Mouse (Mus musculus): ENCODE measurements at regions not wholly inside any gene's neighbourhood (a gene's known extent, or its start where the extent isn't known, plus 50 kb on each side); places are given as distances from the start of the nearest gene placed in this dataset.

DNA sequence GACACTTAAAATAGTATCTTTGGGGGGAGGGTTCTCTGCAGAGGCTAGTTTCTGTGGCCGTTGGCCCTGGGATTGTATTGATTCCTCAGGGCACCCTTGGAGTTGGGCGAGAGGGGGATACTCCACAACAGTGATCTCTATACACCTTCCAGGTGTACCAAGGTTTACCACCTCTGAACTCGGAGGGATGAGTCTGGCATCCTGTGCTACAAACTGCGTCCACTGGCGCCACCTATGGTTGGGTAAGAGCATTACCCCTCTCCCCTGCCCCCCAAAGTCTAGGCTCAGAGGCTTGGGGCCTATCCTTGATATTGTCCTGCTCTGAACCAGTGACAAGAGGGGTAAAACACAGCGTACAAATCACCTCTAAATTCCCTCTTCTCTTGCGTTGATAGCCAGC, 62.2 kb downstream of the Gm17728 start:
- H3K4me1 ChIP-seq (ENCODE audit: control insufficient read depth, insufficient read depth, low read length): no peaks in the 10 kb centered on the region
- no peak overlapping the region for H3K4me3 ChIP-seq (ENCODE audit: low read depth, low read length)
- 74% methylated on average over 7 of the region's 7 CpGs for WGBS
- H3K4me2 ChIP-seq (ENCODE audit: low read depth): no peak overlapping the region
- no peak for ATAC-seq (ENCODE audit: insufficient read depth, low FRiP score, low TSS enrichment)
- no peaks in the 10 kb centered on the region for H3K27me3 ChIP-seq (ENCODE audit: control insufficient read depth, insufficient read depth, low read length)
- no peak for DNase-seq (ENCODE audit: low spot score)
- H3K9me3 ChIP-seq (ENCODE audit: control insufficient read depth, low read length): no peaks in the 10 kb centered on the region
- no peak overlapping the region for H3K9ac ChIP-seq (ENCODE audit: low read length)
- no peak overlapping the region for H3K27ac ChIP-seq (ENCODE audit: low read depth, low read length)
- H3K36me3 ChIP-seq (ENCODE audit: control insufficient read depth, insufficient read depth, low read length): no peaks in the 10 kb centered on the region

DNA sequence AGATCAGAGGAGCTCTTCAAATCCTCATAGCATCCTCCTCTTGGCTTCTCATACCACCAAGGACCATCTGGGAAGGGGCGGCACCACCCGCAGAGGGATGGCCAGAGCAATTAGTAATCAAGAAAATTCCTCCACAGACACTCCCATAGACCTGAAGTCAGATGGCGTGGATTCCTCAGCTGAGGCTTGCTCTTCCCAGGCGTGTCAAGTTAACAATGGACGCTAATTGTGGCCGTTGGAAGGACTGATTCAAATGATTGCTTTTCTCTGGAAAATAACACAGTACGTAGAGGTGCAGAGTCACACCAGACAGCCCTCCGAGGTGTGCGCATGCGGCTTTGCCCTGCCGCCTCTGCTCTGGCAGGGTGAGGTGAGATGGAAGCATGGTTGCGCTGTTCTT, 62.7 kb downstream of the Gm17728 start:
- Histone ChIP-seq H3K9me3 (ENCODE audit: control insufficient read depth, low read length) (no peaks in the 10 kb centered on the region), H3K4me3 (ENCODE audit: low read depth, low read length) (no peak overlapping the region), H3K36me3 (ENCODE audit: control insufficient read depth, insufficient read depth, low read length) (no peaks in the 10 kb centered on the region), H3K27ac (ENCODE audit: low read depth, low read length) (no peak overlapping the region), H3K4me2 (ENCODE audit: low read depth) (no peak overlapping the region), H3K27me3 (ENCODE audit: control insufficient read depth, insufficient read depth, low read length) (no peaks in the 10 kb centered on the region), H3K9ac (ENCODE audit: low read length) (no peak overlapping the region), H3K4me1 (ENCODE audit: control insufficient read depth, insufficient read depth, low read length) (no peaks in the 10 kb centered on the region)
- ATAC-seq (ENCODE audit: insufficient read depth, low FRiP score, low TSS enrichment): no peak
- WGBS: 68% methylated on average over 12 of the region's 12 CpGs
- DNase-seq (ENCODE audit: low spot score): no peak

DNA sequence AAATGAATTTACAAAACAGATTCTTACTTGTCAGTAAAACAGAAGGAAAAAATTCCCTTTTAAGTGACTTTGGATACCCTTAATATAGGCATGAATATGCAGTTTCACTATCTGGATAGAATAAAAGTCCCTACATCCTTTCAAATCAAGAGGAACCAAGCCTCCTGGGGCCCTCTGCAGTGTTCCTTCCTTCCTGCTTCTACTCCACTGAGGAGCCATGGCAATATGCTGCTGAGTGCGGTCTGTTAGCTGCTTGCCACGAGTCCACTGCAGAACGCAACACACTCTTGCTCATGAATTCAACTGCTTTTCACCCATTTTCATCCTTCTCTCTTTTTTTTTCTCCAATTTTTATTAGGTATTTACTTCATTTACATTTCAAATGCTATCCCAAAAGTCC, 107.5 kb downstream of the Gm17728 start:
- H3K27ac ChIP-seq (ENCODE audit: low read depth, low read length): no peak overlapping the region

DNA sequence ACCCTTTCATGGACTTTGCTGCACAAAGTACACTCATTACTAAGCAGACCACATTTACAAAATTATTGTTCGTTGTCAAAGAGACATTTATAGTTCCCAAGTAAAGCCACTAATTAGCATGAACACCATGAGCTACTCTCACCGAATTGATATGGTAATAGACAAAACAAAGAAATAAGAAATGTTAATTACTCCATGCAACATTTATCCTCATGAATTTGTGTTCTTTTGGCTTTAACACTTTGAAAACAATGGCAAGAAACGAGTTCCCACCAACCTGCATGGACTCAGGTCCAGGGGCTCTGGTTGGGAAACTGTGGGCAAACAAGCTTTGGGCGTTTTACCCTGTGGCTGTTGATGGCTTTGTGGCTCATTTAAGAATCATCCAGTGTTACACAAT, 114.2 kb downstream of the Gm17728 start:
- DNase-seq (ENCODE audit: low spot score) (no peak), ATAC-seq (ENCODE audit: insufficient read depth, low FRiP score, low TSS enrichment) (peak; percentile 41; the same call in 1 of the 2 replicates)
- no peak overlapping the region for H3K4me2 ChIP-seq (ENCODE audit: low read depth)
- H3K36me3 ChIP-seq (ENCODE audit: control insufficient read depth, insufficient read depth, low read length): no peaks in the 10 kb centered on the region
- no peak overlapping the region for H3K4me3 ChIP-seq (ENCODE audit: low read depth, low read length)
- H3K9me3 ChIP-seq (ENCODE audit: control insufficient read depth, low read length): no peaks in the 10 kb centered on the region
- H3K27me3 ChIP-seq (ENCODE audit: control insufficient read depth, insufficient read depth, low read length): no peaks in the 10 kb centered on the region
- no peaks in the 10 kb centered on the region for H3K4me1 ChIP-seq (ENCODE audit: control insufficient read depth, insufficient read depth, low read length)
- no peak overlapping the region for H3K9ac ChIP-seq (ENCODE audit: low read length)
- WGBS: 55% methylated on average over 4 of the region's 4 CpGs
- no peak overlapping the region for H3K27ac ChIP-seq (ENCODE audit: low read depth, low read length)

More for the DNA sequence above, 107.5 kb downstream of the Gm17728 start:
- DNase-seq (ENCODE audit: low spot score) (no peak), ATAC-seq (ENCODE audit: insufficient read depth, low FRiP score, low TSS enrichment) (no peak)
- H3K4me1 ChIP-seq (ENCODE audit: control insufficient read depth, insufficient read depth, low read length): no peaks in the 10 kb centered on the region
- no peak overlapping the region for H3K4me2 ChIP-seq (ENCODE audit: low read depth)
- no peak overlapping the region for H3K9ac ChIP-seq (ENCODE audit: low read length)
- WGBS: 75% methylated on average over 3 of the region's 3 CpGs
- no peaks in the 10 kb centered on the region for H3K27me3 ChIP-seq (ENCODE audit: control insufficient read depth, insufficient read depth, low read length)
- no peaks in the 10 kb centered on the region for H3K9me3 ChIP-seq (ENCODE audit: control insufficient read depth, low read length)
- no peak overlapping the region for H3K4me3 ChIP-seq (ENCODE audit: low read depth, low read length)
- H3K36me3 ChIP-seq (ENCODE audit: control insufficient read depth, insufficient read depth, low read length): no peaks in the 10 kb centered on the region

DNA sequence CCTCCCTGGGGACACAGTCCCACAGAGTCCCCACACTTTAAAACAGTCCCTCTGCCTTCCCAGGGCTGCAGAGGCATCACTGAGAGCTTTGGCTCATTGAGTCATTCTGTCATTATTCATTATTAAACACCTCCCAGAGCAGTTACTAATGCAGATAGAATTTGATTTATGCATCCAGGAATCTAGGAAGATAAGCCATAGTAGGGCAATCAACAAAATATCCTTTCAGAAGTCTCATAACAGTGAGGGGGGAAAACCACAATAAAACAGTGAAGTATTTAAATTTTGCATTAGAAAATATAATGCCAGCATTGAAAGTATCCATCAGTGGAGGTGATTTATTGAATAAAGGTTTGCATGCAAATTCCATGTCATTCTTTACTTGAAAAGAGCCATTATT, 116.5 kb downstream of the Gm17728 start:
- Histone ChIP-seq H3K27me3 (ENCODE audit: control insufficient read depth, insufficient read depth, low read length) (no peaks in the 10 kb centered on the region), H3K9me3 (ENCODE audit: control insufficient read depth, low read length) (no peaks in the 10 kb centered on the region), H3K4me1 (ENCODE audit: control insufficient read depth, insufficient read depth, low read length) (no peaks in the 10 kb centered on the region), H3K36me3 (ENCODE audit: control insufficient read depth, insufficient read depth, low read length) (no peaks in the 10 kb centered on the region), H3K4me2 (ENCODE audit: low read depth) (no peak overlapping the region), H3K4me3 (ENCODE audit: low read depth, low read length) (no peak overlapping the region), H3K27ac (ENCODE audit: low read depth, low read length) (no peak overlapping the region), H3K9ac (ENCODE audit: low read length) (no peak overlapping the region)
- ATAC-seq (ENCODE audit: insufficient read depth, low FRiP score, low TSS enrichment) (no peak), DNase-seq (ENCODE audit: low spot score) (no peak)

DNA sequence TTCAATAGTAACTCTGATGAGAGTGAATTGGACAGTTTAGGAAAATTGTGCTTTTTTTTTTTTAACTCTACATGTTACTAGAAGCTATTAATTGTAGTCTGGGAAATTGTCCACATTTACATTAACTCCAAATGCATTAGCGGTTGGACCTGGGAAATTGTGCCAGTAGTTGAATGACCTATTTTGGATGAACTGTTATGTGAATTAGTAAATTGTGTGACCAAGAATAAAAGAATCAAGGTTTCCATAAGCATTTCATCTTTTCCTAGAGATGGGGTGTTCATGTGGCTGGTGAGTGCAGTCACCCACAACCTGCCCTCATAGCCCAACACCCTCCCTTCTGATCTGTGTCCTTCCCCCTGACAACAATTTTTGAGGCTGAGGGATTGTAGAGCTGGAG, 118.3 kb downstream of the Gm17728 start:
- H3K9me3 ChIP-seq (ENCODE audit: control insufficient read depth, low read length): no peaks in the 10 kb centered on the region
- no peak overlapping the region for H3K27ac ChIP-seq (ENCODE audit: low read depth, low read length)
- H3K4me2 ChIP-seq (ENCODE audit: low read depth): no peak overlapping the region
- no peak for ATAC-seq (ENCODE audit: insufficient read depth, low FRiP score, low TSS enrichment)
- H3K27me3 ChIP-seq (ENCODE audit: control insufficient read depth, insufficient read depth, low read length): no peaks in the 10 kb centered on the region
- no peak overlapping the region for H3K4me3 ChIP-seq (ENCODE audit: low read depth, low read length)
- H3K9ac ChIP-seq (ENCODE audit: low read length): no peak overlapping the region
- 93% methylated on average over 1 of the region's 1 CpGs for WGBS
- no peaks in the 10 kb centered on the region for H3K4me1 ChIP-seq (ENCODE audit: control insufficient read depth, insufficient read depth, low read length)
- H3K36me3 ChIP-seq (ENCODE audit: control insufficient read depth, insufficient read depth, low read length): no peaks in the 10 kb centered on the region
- no peak for DNase-seq (ENCODE audit: low spot score)

DNA sequence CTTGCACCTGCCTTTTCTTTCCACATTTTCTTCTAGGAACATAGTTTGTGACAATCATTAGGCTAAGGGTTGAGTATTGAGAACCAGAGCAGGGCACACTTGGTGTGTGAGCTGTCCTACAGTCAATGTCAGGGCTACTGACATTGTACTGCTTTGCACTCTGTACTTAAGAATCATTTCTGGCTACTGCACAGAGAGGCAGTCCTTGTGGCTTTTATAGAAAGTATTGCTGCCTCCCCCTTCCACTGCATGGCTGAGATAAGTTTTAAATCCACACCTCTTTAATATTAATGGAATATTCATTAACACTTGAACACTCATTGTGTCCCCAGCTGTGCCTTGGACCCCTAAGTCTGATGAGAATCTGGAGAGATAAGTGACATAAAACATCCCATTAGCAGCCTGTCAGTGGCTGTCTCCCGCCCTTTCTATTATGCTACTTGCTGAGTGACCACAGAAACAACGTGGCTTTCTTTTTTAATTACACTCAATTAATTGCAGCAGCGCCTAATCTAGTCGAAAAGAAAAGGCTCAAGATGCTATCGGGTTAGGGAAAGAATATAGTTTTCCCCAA, 121.5 kb downstream of the Gm17728 start:
- 68% methylated on average over 5 of the region's 5 CpGs for WGBS
- DNase-seq (ENCODE audit: low spot score): no peak
- Histone ChIP-seq H3K27me3 (ENCODE audit: control insufficient read depth, insufficient read depth, low read length) (no peaks in the 10 kb centered on the region), H3K4me1 (ENCODE audit: control insufficient read depth, insufficient read depth, low read length) (no peaks in the 10 kb centered on the region), H3K36me3 (ENCODE audit: control insufficient read depth, insufficient read depth, low read length) (no peaks in the 10 kb centered on the region), H3K4me3 (ENCODE audit: low read depth, low read length) (no peak overlapping the region), H3K9me3 (ENCODE audit: control insufficient read depth, low read length) (no peaks in the 10 kb centered on the region), H3K9ac (ENCODE audit: low read length) (no peak overlapping the region), H3K27ac (ENCODE audit: low read depth, low read length) (no peak overlapping the region), H3K4me2 (ENCODE audit: low read depth) (no peak overlapping the region)
- no peak for ATAC-seq (ENCODE audit: insufficient read depth, low FRiP score, low TSS enrichment)

DNA sequence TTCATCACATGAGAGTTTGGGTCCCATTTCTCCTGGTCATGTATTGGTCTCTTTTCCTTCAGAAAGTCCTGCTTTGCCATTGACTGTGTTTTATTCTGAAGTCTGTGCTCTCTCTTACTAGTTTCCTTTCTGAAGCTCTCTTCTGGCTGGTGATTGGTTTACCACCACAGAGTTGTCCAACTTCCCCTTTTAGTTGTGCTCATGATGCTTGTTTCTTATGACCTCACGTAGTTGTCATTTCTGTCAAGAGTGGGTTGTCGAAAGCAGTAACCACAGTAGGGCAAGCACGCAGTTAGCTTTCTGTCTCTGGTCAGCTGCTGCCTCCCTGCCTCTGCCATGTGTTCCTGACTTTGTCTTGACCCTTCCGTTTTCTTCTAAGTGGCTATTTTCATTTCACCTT, 112.0 kb downstream of the Pabpc6 start:
- DNase-seq (ENCODE audit: low spot score) (no peak), ATAC-seq (ENCODE audit: insufficient read depth, low FRiP score, low TSS enrichment) (no peak)
- no peaks in the 10 kb centered on the region for H3K27me3 ChIP-seq (ENCODE audit: control insufficient read depth, insufficient read depth, low read length)
- no peak overlapping the region for H3K27ac ChIP-seq (ENCODE audit: low read depth, low read length)
- WGBS: 90% methylated on average over 4 of the region's 4 CpGs
- H3K4me2 ChIP-seq (ENCODE audit: low read depth): no peak overlapping the region
- no peak overlapping the region for H3K4me3 ChIP-seq (ENCODE audit: low read depth, low read length)
- H3K9me3 ChIP-seq (ENCODE audit: control insufficient read depth, low read length): no peaks in the 10 kb centered on the region
- H3K4me1 ChIP-seq (ENCODE audit: control insufficient read depth, insufficient read depth, low read length): no peaks in the 10 kb centered on the region
- no peak overlapping the region for H3K9ac ChIP-seq (ENCODE audit: low read length)
- H3K36me3 ChIP-seq (ENCODE audit: control insufficient read depth, insufficient read depth, low read length): no peaks in the 10 kb centered on the region

DNA sequence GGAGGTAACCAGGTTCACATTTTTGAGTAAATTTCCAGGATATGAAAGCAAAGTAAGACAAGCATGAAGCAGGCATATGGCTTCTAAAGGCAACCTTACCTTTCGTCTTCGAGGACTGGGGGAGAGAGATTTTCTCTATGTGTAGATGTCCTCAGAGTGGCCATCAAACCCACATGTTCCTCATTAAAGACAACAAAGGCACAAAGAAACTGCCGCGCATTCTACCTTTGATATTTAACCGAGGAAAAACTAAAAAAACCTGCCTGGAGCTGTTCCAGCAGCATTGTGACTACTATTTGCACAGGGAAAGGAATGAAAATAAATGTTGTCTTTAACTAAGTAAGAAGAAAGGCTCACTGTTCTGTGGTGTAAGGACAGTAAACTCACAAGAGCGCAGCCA, 102.7 kb downstream of the Pabpc6 start:
- Histone ChIP-seq H3K4me2 (ENCODE audit: low read depth) (no peak overlapping the region), H3K9ac (ENCODE audit: low read length) (no peak overlapping the region), H3K27me3 (ENCODE audit: control insufficient read depth, insufficient read depth, low read length) (no peaks in the 10 kb centered on the region), H3K9me3 (ENCODE audit: control insufficient read depth, low read length) (no peaks in the 10 kb centered on the region), H3K27ac (ENCODE audit: low read depth, low read length) (no peak overlapping the region), H3K4me1 (ENCODE audit: control insufficient read depth, insufficient read depth, low read length) (no peaks in the 10 kb centered on the region), H3K4me3 (ENCODE audit: low read depth, low read length) (no peak overlapping the region), H3K36me3 (ENCODE audit: control insufficient read depth, insufficient read depth, low read length) (no peaks in the 10 kb centered on the region)
- ATAC-seq (ENCODE audit: insufficient read depth, low FRiP score, low TSS enrichment) (no peak), DNase-seq (ENCODE audit: low spot score) (no peak)
- WGBS: 64% methylated on average over 6 of the region's 6 CpGs

All from neural tube, embryonic 11.5 days (tissue).